Mouse (Mus musculus): Measurements from ENCODE around the gene Ndufa4. TPM values are rescaled to one million over a fixed set of nuclear protein-coding genes. Genes with fewer than 3 reads are reported as not detected.
A peak's percentile ranks its signal among the peaks of the same experiment; 100 is the strongest.
"Not testable (repeated sequence)": the region's sequence is repeated elsewhere in the genome, so short reads cannot be mapped to it uniquely, and the experiment has no call there.

Ndufa4 gene
- polyA plus RNA-seq, 1 experiment from 2014 or later: 1,290 TPM

- 0% methylated on average over 5 of the region's 5 CpGs for WGBS
- peaks cover 18% of the 10 kb centered on the region for H3K4me1 ChIP-seq (ENCODE audit: control insufficient read depth, insufficient read depth, low read depth, low read length)
- H3K9me3 ChIP-seq (ENCODE audit: control insufficient read depth, low read length): no peaks in the 10 kb centered on the region
- H3K36me3 ChIP-seq (ENCODE audit: control insufficient read depth, insufficient read depth, low read length): peaks cover 5% of the 10 kb centered on the region; the same call in 1 of the 2 replicates
- H3K4me2 ChIP-seq (ENCODE audit: low read length): peak overlapping the region; percentile 88
- peak overlapping the region; percentile 85 for H3K27ac ChIP-seq (ENCODE audit: low read depth, low read length)
- H3K27me3 ChIP-seq (replicated peaks; ENCODE audit: control insufficient read depth, insufficient read depth, low read length): no peaks in the 10 kb centered on the region
- H3K4me3 ChIP-seq (ENCODE audit: low read length): peak overlapping the region; percentile 86
- no peak; the same call in 1 of the 2 replicates for ATAC-seq
- peak overlapping the region; percentile 90 for H3K9ac ChIP-seq (ENCODE audit: low read depth, low read length)
Observed at GRCm38 (mm10) chr6:11906890-11907268, 418 bp downstream of the Ndufa4 start.

GRCm38 (mm10) chr6:11900809-11901310 lies 6.4 kb downstream of the Ndufa4 start:
- ATAC-seq: no peak
- peaks cover 5% of the 10 kb centered on the region for H3K4me1 ChIP-seq (ENCODE audit: control insufficient read depth, insufficient read depth, low read depth, low read length)
- no peak overlapping the region for H3K4me3 ChIP-seq (ENCODE audit: low read length)
- H3K27me3 ChIP-seq (replicated peaks; ENCODE audit: control insufficient read depth, insufficient read depth, low read length): no peaks in the 10 kb centered on the region
- H3K4me2 ChIP-seq (ENCODE audit: low read length): no peak overlapping the region
- peaks cover 20% of the 10 kb centered on the region for H3K36me3 ChIP-seq (ENCODE audit: control insufficient read depth, insufficient read depth, low read length)
- WGBS: 96% methylated on average over 4 of the region's 4 CpGs
- no peak overlapping the region for H3K27ac ChIP-seq (ENCODE audit: low read depth, low read length)
- peaks cover 3% of the 10 kb centered on the region; the same call in 1 of the 2 replicates for H3K9me3 ChIP-seq (ENCODE audit: control insufficient read depth, low read length)
- H3K9ac ChIP-seq (ENCODE audit: low read depth, low read length): no peak overlapping the region

DNA sequence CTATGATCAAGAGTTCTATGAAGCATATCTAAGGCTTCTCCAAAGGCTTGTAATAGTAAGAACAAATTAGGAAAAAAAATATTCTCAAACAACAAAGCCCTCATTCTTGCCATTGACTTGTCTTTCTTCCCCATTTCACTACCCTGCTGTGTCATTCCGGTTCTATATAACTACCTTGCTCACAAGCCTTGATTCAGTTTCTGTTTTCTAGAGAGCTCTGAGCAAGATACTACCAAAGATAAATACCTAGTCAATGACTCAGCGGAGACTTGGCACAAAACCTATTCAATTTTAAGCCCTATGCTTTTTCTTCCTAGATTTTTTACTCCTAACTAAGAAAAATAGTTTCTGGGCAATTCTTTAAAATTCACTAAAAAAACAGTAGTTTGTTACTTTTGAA lies 31.9 kb downstream of the Ndufa4 start:
- H3K4me2 ChIP-seq (ENCODE audit: low read length); H3K36me3 ChIP-seq (ENCODE audit: control insufficient read depth, insufficient read depth, low read length); ATAC-seq; H3K27ac ChIP-seq (ENCODE audit: low read depth, low read length); H3K4me3 ChIP-seq (ENCODE audit: low read length); H3K9me3 ChIP-seq (ENCODE audit: control insufficient read depth, low read length); H3K27me3 ChIP-seq (replicated peaks; ENCODE audit: control insufficient read depth, insufficient read depth, low read length); H3K4me1 ChIP-seq (ENCODE audit: control insufficient read depth, insufficient read depth, low read depth, low read length); H3K9ac ChIP-seq (ENCODE audit: low read depth, low read length): not testable (repeated sequence)
- no CpG with 5 or more reads among the region's 2 CpGs for WGBS

Other genes starting within 250 kb of the Ndufa4 start
- gene Phf14, start 312 bp upstream of the Ndufa4 start, polyA plus RNA-seq (2015; fragmentation: Nextera tagmentation; extraction: Ambion mirVana): 70.7 and 74.3 TPM in 2 replicates